ENCODE assay signal across 23 mouse cellular contexts in genomic region chr5:148590603-148591447, GRCm38 (mm10). TPM values are rescaled to one million over a fixed set of nuclear protein-coding genes. Genes with fewer than 3 reads are reported as not detected.
A peak's percentile ranks its signal among the peaks of the same experiment; 100 is the strongest.
DNase-seq lines count a peak whose midpoint lies in the region; ATAC-seq and TF ChIP-seq lines count a peak whose summit lies in the region.
"Had no signal": no experiment of that assay in that cellular context is flagged by ENCODE, and none has a peak within 500 bp of the region (broad histone marks: within the 10 kb centered on the region; RNA-seq: fewer than 3 reads in every experiment).

No protein-coding gene starts in this region.

- 0 out of 2 replicates have a peak, but pooled peaks have one; percentile 24 for ATAC-seq in kidney, embryonic 14.5 days (ENCODE audit: low FRiP score, low TSS enrichment)
- no peak for ATAC-seq in kidney, embryonic 15.5 days (replicated peaks; ENCODE audit: low FRiP score)

- no peak for TF ChIP-seq CTCF in ES-Bruce4 (IDR thresholded peaks at IDR 0.05; ENCODE audit: low read depth, low read length)

- H3K27ac ChIP-seq in kidney, embryonic 14.5 days (ENCODE audit: low read depth, low read length): no peak overlapping the region
- peak overlapping the region; percentile 72 for H3K27ac ChIP-seq in ES-Bruce4 (ENCODE audit: insufficient read depth, low read length)
- H3K27ac ChIP-seq in limb, embryonic 10.5 days: peak overlapping the region; percentile 72
- H3K27ac ChIP-seq in kidney, embryonic 15.5 days: no peak overlapping the region
- H3K27ac ChIP-seq: forebrain, embryonic 12.5 days; kidney, postnatal 0 days; layer of hippocampus, adult 2 months; limb, embryonic 15.5 days; midbrain, embryonic 12.5 days had no signal

- no peak for DNase-seq in kidney, postnatal 4 days
- peak; percentile 52 for DNase-seq in embryo, embryonic 11 days
- DNase-seq in limb, embryonic 10.5 days (ENCODE audit: low spot score): peak; percentile 64
- no peak for DNase-seq in cerebellum, adult 9-10 months
- DNase-seq in urinary bladder, postnatal 25 days (ENCODE audit: low spot score): no peak
- DNase-seq: adrenal gland, adult 2 months; B cell, adult 2 months; cerebellum, adult 11 months; cerebellum, postnatal 25 days; lung, postnatal 4 days; right cerebral cortex, adult 18-20 months; thymus, adult 18-20 months had no signal

- WGBS in kidney, embryonic 14.5 days: 68% methylated on average over 19 of the region's 20 CpGs
- WGBS in limb, embryonic 10.5 days: 50% methylated on average over 20 of the region's 20 CpGs
- WGBS in kidney, embryonic 15.5 days: 71% methylated on average over 19 of the region's 20 CpGs

- H3K4me2 ChIP-seq in kidney, embryonic 14.5 days (replicated peaks; ENCODE audit: low read depth, low read length): no peak overlapping the region
- H3K4me2 ChIP-seq in kidney, embryonic 15.5 days: no peak overlapping the region
- H3K4me2 ChIP-seq: forebrain, embryonic 12.5 days; heart, embryonic 11.5 days; limb, embryonic 15.5 days; midbrain, embryonic 12.5 days had no signal

- H3K27me3 ChIP-seq in kidney, embryonic 14.5 days (ENCODE audit: control insufficient read depth, insufficient read depth, low read length): no peaks in the 10 kb centered on the region
- H3K27me3 ChIP-seq in ES-Bruce4 (ENCODE audit: control insufficient read depth, insufficient read depth, low read length, poor library complexity, severe bottlenecking): no peaks in the 10 kb centered on the region
- H3K27me3 ChIP-seq in limb, embryonic 10.5 days (ENCODE audit: low read depth, poor library complexity, severe bottlenecking): no peaks in the 10 kb centered on the region
- no peaks in the 10 kb centered on the region for H3K27me3 ChIP-seq in kidney, embryonic 15.5 days
- H3K27me3 ChIP-seq: forebrain, embryonic 12.5 days; limb, embryonic 15.5 days had no signal

- H3K4me1 ChIP-seq in kidney, embryonic 14.5 days (ENCODE audit: control insufficient read depth, insufficient read depth, low read length): 0 out of 2 replicates have a peak, but pooled peaks cover 4% of the 10 kb centered on the region
- H3K4me1 ChIP-seq in ES-Bruce4 (ENCODE audit: control insufficient read depth, insufficient read depth, low read length): peaks cover 6% of the 10 kb centered on the region
- H3K4me1 ChIP-seq in limb, embryonic 10.5 days: peaks cover 40% of the 10 kb centered on the region
- H3K4me1 ChIP-seq in kidney, embryonic 15.5 days: 0 out of 2 replicates have a peak, but pooled peaks cover 3% of the 10 kb centered on the region

- TF ChIP-seq POLR2A in ES-Bruce4 (IDR thresholded peaks at IDR 0.05; ENCODE audit: insufficient read depth, low read length): no peak

- TF ChIP-seq EP300 in ES-Bruce4 (IDR thresholded peaks at IDR 0.05; ENCODE audit: insufficient read depth, low read depth, low read length): no peak

- H3K9ac ChIP-seq in kidney, embryonic 14.5 days (ENCODE audit: low read depth, low read length): no peak overlapping the region
- 0 out of 2 replicates have a peak overlapping the region, but pooled peaks have one; percentile 25 for H3K9ac ChIP-seq in ES-Bruce4 (ENCODE audit: low read depth, poor library complexity, severe bottlenecking)
- no peak overlapping the region for H3K9ac ChIP-seq in kidney, embryonic 15.5 days
- H3K9ac ChIP-seq: forebrain, embryonic 12.5 days; limb, embryonic 15.5 days; midbrain, embryonic 12.5 days had no signal

- no peaks in the 10 kb centered on the region for H3K36me3 ChIP-seq in kidney, embryonic 14.5 days (ENCODE audit: control insufficient read depth, insufficient read depth, low read length)
- H3K36me3 ChIP-seq in ES-Bruce4 (ENCODE audit: control insufficient read depth, insufficient read depth, low read length, poor library complexity, severe bottlenecking): no peaks in the 10 kb centered on the region
- H3K36me3 ChIP-seq in limb, embryonic 10.5 days: no peaks in the 10 kb centered on the region
- H3K36me3 ChIP-seq in kidney, embryonic 15.5 days: no peaks in the 10 kb centered on the region
- H3K36me3 ChIP-seq: forebrain, embryonic 12.5 days; G1E; limb, embryonic 15.5 days; midbrain, embryonic 12.5 days had no signal

- H3K4me3 ChIP-seq in kidney, embryonic 14.5 days (ENCODE audit: low read length): no peak overlapping the region
- H3K4me3 ChIP-seq in ES-Bruce4 (ENCODE audit: low read depth, low read length): peak overlapping the region; percentile 21; the same call in 1 of the 2 replicates
- H3K4me3 ChIP-seq in limb, embryonic 10.5 days: no peak overlapping the region
- no peak overlapping the region for H3K4me3 ChIP-seq in kidney, embryonic 15.5 days (replicated peaks)
- H3K4me3 ChIP-seq: forebrain, embryonic 12.5 days; layer of hippocampus, adult 2 months; limb, embryonic 15.5 days; midbrain, embryonic 12.5 days; myocyte had no signal

- no peaks in the 10 kb centered on the region for H3K9me3 ChIP-seq in kidney, embryonic 14.5 days (ENCODE audit: control insufficient read depth, low read length)
- no peaks in the 10 kb centered on the region for H3K9me3 ChIP-seq in ES-Bruce4 (replicated peaks; ENCODE audit: control insufficient read depth, insufficient read depth, low read length, poor library complexity, severe bottlenecking)
- H3K9me3 ChIP-seq in limb, embryonic 10.5 days (replicated peaks): no peaks in the 10 kb centered on the region
- H3K9me3 ChIP-seq in kidney, embryonic 15.5 days (replicated peaks): no peaks in the 10 kb centered on the region
- H3K9me3 ChIP-seq: forebrain, embryonic 12.5 days; limb, embryonic 15.5 days; midbrain, embryonic 12.5 days had no signal

RNA-seq across cellular contexts. Expression of gene Ubl3, which starts 38.2 kb away (rescaled TPM):
- 52.4 and 78.2 TPM in 2 replicates for polyA plus RNA-seq in kidney, embryonic 14.5 days (2014; fragmentation: Nextera tagmentation; extraction: Ambion mirVana)
- polyA plus RNA-seq in ES-Bruce4 (2011; ENCODE audit: insufficient read depth, insufficient read length, low read depth, missing spikeins): 55.8 and 58.2 TPM in 2 replicates
- polyA plus RNA-seq in limb, embryonic 10.5 days (2016; fragmentation: Nextera tagmentation; extraction: Ambion mirVana): 39.8 and 41.4 TPM in 2 replicates
- polyA plus RNA-seq in kidney, embryonic 15.5 days (2015; fragmentation: Nextera tagmentation; extraction: Ambion mirVana): 68.8 and 76.0 TPM in 2 replicates

Comparison
In these comparisons a context has a peak if more than half of its experiments do, and no peak if none do; other contexts are left out.
1. H3K27ac ChIP-seq: peak in ES-Bruce4 (single experiment) and limb, embryonic 10.5 days (single experiment); none in kidney, embryonic 14.5 days (single experiment) and kidney, embryonic 15.5 days (single experiment).
2. DNase-seq: peak in embryo, embryonic 11 days (single experiment) and limb, embryonic 10.5 days (single experiment); none in kidney, postnatal 4 days (0 of 2), cerebellum, adult 9-10 months (single experiment) and urinary bladder, postnatal 25 days (single experiment).